Mouse (Mus musculus) forebrain, embryonic 10.5 days (tissue): Measurements from ENCODE around the gene Kat2b. TPM values are rescaled to one million over a fixed set of nuclear protein-coding genes. Genes with fewer than 3 reads are reported as not detected.
"Not testable (repeated sequence)": the region's sequence is repeated elsewhere in the genome, so short reads cannot be mapped to it uniquely, and the experiment has no call there.

Experiments
- DNase-seq: peaks from one replicate; pipeline ENCODE4 v3.0.0-alpha.2; 2017; ENCODE audit warnings: low spot score; ENCODE audit errors: extremely low spot score
- H3K27ac ChIP-seq: fragments of 300-500 bp; sonication (generic); 2 replicates; pipeline ENCODE4 v1.5.1; 2016; ENCODE audit warnings: mild to moderate bottlenecking
- H3K27me3 ChIP-seq: fragments of 300-500 bp; sonication (generic); 2 replicates; pipeline ENCODE4 v1.6.1; 2016; ENCODE audit warnings: mild to moderate bottlenecking; ENCODE audit not compliant: poor library complexity, severe bottlenecking
- H3K36me3 ChIP-seq: fragments of 300-500 bp; sonication (generic); replicated peaks from 2 replicates; pipeline ENCODE4 v1.6.1; 2016; ENCODE audit warnings: mild to moderate bottlenecking, moderate library complexity
- H3K4me1 ChIP-seq: fragments of 300-500 bp; sonication (generic); 2 replicates; pipeline ENCODE4 v1.6.1; 2016
- H3K4me3 ChIP-seq: fragments of 300-500 bp; sonication (generic); 2 replicates; pipeline ENCODE4 v1.5.1; 2016; ENCODE audit warnings: mild to moderate bottlenecking, moderate library complexity
- H3K9me3 ChIP-seq: fragments of 300-500 bp; sonication (generic); 2 replicates; pipeline ENCODE4 v1.6.1; 2016; ENCODE audit warnings: mild to moderate bottlenecking, moderate library complexity
- WGBS: fragments of 180-500 bp; shearing (Covaris S2); methylation state at CpG from one replicate; pipeline ENCODE4 v1.1.7; 2016; 5-methylcytosine and 5-hydroxymethylcytosine counted together
- polyA plus RNA-seq: library from polyadenylated mRNA; unstranded; fragments of >200 nt; fragmentation: Nextera tagmentation; extraction: Ambion mirVana; gene quantifications from 2 replicates; pipeline ENCODE4 v1.2.1, GENCODE M21; 2016

The Kat2b gene
- polyA plus RNA-seq, 1 experiment from 2014 or later: 2.8 TPM

DNA sequence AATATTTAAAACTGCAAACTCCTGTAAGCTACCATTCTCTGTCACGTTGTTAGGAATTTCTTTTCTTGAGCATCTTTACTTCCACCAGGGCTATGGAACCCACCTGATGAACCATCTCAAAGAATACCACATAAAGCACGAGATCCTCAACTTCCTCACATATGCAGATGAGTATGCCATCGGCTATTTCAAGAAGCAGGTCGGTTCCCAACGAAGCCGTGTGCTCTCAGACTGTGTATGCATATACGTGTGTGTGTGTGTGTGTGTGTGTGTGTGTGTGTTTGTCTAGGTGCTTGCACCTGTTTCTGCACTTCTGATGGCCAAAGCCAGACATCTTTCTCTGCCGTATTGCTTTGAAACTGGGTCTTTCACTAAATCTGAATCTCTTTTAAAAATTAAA, 92.6 kb downstream of the Kat2b start:
- Histone ChIP-seq H3K4me1 (0 out of 2 replicates have a peak, but pooled peaks cover 4% of the 10 kb centered on the region), H3K27ac (no peak overlapping the region), H3K4me3 (no peak overlapping the region), H3K27me3 (no peaks in the 10 kb centered on the region), H3K9me3 (no peaks in the 10 kb centered on the region), H3K36me3 (peaks cover 18% of the 10 kb centered on the region)
- no peak for DNase-seq
- WGBS: 90% methylated on average over 8 of the region's 8 CpGs

- DNase-seq: no peak
- 86% methylated on average over 4 of the region's 4 CpGs for WGBS
- no peaks in the 10 kb centered on the region for H3K27me3 ChIP-seq
- H3K4me1 ChIP-seq: peaks cover 5% of the 10 kb centered on the region; the same call in 1 of the 2 replicates
- no peak overlapping the region for H3K27ac ChIP-seq
- no peaks in the 10 kb centered on the region for H3K9me3 ChIP-seq
- H3K4me3 ChIP-seq: no peak overlapping the region
- H3K36me3 ChIP-seq: peaks cover 13% of the 10 kb centered on the region
These were observed 93.1 kb downstream of the Kat2b start for GRCm38 (mm10) chr17:53659738-53660137.

DNA sequence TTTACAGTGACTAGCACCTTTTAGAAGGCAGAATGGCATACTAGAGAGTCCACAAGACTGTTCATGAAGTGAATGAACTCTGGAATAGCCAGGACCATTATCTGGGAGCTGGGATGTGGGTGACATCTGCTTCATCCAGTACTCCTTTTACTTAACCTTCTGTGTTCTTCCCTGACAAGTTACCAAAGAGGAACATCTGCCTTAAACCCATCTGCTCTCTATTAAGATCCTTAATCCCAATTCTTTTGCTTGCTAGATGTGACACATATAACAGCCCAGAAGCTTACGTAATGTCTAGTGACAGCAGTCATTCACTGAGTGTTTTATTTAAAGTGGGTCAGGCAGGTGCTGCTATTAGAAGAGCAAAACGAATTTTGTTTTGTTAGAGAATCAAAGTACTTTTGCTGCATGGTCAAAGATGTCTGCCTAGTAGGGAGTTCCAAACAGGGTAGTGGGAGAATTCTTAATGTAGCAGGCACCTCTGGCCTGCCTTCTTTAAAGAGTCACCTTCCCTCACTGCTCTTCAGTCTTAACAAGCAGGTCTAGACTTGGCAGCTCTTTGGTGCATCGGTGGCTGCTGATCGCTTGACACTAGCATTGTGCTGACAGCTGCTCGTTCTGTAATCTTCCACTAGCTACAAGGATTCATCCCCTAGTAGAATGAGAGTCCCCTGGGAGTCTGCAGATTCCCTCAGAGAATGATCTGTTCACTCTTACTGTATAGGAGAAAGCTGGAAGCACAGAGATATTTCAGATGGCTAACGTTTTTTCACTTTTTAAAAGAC, 94.6 kb downstream of the Kat2b start:
- Histone ChIP-seq H3K27ac (no peak overlapping the region), H3K4me1 (peaks cover 8% of the 10 kb centered on the region; the same call in 1 of the 2 replicates), H3K36me3 (peaks cover 13% of the 10 kb centered on the region), H3K4me3 (no peak overlapping the region), H3K9me3 (no peaks in the 10 kb centered on the region), H3K27me3 (no peaks in the 10 kb centered on the region)
- 86% methylated on average over 6 of the region's 6 CpGs for WGBS
- DNase-seq: no peak

GRCm38 (mm10) chr17:53664267-53664666, 97.6 kb downstream of the Kat2b start:
- peaks cover 4% of the 10 kb centered on the region; the same call in 1 of the 2 replicates for H3K4me1 ChIP-seq
- no peaks in the 10 kb centered on the region for H3K9me3 ChIP-seq
- H3K27ac ChIP-seq: no peak overlapping the region
- no peak for DNase-seq
- no peaks in the 10 kb centered on the region for H3K27me3 ChIP-seq
- 90% methylated on average over 3 of the region's 3 CpGs for WGBS
- peaks cover 31% of the 10 kb centered on the region for H3K36me3 ChIP-seq
- no peak overlapping the region for H3K4me3 ChIP-seq

- 56% methylated on average over 2 of the region's 2 CpGs for WGBS
- Histone ChIP-seq H3K9me3 (no peaks in the 10 kb centered on the region), H3K36me3 (peaks cover 34% of the 10 kb centered on the region), H3K27me3 (no peaks in the 10 kb centered on the region), H3K27ac (no peak overlapping the region), H3K4me1 (peaks cover 4% of the 10 kb centered on the region; the same call in 1 of the 2 replicates), H3K4me3 (no peak overlapping the region)
- no peak for DNase-seq
These were observed 98.2 kb downstream of the Kat2b start for GRCm38 (mm10) chr17:53664703-53665382.

DNA sequence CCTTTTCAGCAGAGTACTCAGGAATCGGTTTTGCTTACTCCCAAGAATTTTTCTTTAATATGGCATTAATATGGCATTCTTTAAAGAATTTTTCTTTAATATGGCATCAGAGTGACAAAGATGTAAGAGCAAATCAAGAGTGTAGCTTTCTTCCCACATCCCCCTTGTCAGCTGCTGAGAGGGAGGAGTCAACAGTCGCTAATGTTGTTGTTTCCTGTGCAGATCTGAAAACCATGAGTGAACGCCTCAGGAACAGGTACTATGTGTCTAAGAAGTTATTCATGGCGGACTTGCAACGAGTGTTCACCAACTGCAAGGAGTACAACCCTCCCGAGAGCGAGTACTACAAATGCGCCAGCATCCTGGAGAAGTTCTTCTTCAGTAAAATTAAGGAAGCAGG, 103.8 kb downstream of the Kat2b start:
- no peak overlapping the region for H3K4me3 ChIP-seq
- no peaks in the 10 kb centered on the region for H3K9me3 ChIP-seq
- DNase-seq: no peak
- peaks cover 74% of the 10 kb centered on the region for H3K36me3 ChIP-seq
- WGBS: 94% methylated on average over 8 of the region's 8 CpGs
- no peaks in the 10 kb centered on the region for H3K27me3 ChIP-seq
- H3K4me1 ChIP-seq: no peaks in the 10 kb centered on the region
- H3K27ac ChIP-seq: no peak overlapping the region

GRCm38 (mm10) chr17:53678716-53679115, 112.1 kb downstream of the Kat2b start:
- peaks cover 98% of the 10 kb centered on the region for H3K36me3 ChIP-seq
- H3K27me3 ChIP-seq: no peaks in the 10 kb centered on the region
- DNase-seq: no peak
- H3K27ac ChIP-seq: no peak overlapping the region
- H3K9me3 ChIP-seq: no peaks in the 10 kb centered on the region
- no peak overlapping the region for H3K4me3 ChIP-seq
- 90% methylated on average over 8 of the region's 8 CpGs for WGBS
- no peaks in the 10 kb centered on the region for H3K4me1 ChIP-seq

DNA sequence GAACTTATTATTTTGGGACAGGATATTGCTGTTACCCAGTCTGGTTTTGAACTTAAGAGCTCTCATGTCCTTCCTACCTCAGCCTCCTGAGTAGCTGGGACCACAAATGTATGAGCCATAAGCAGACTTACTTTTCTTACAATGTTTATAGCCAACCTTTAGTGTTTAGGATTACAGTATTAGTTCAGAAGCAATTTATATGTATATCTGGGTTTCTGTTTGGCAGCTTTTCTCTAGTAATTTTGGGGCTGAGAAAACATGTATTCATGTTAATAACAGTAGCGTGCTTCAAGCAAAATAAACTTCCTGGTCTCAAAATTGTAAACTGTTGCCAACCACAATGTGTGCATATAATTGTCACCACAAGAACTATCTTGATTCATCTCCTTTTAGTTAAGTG, 121.7 kb downstream of the Kat2b start:
- H3K4me3 ChIP-seq: peak overlapping the region; percentile 71
- no peak for DNase-seq
- peak overlapping the region; percentile 97 for H3K27ac ChIP-seq
- H3K9me3 ChIP-seq: no peaks in the 10 kb centered on the region
- WGBS: 23% methylated on average over 1 of the region's 1 CpGs
- H3K36me3 ChIP-seq: peaks cover 41% of the 10 kb centered on the region
- H3K27me3 ChIP-seq: no peaks in the 10 kb centered on the region
- H3K4me1 ChIP-seq: peaks cover 21% of the 10 kb centered on the region

DNA sequence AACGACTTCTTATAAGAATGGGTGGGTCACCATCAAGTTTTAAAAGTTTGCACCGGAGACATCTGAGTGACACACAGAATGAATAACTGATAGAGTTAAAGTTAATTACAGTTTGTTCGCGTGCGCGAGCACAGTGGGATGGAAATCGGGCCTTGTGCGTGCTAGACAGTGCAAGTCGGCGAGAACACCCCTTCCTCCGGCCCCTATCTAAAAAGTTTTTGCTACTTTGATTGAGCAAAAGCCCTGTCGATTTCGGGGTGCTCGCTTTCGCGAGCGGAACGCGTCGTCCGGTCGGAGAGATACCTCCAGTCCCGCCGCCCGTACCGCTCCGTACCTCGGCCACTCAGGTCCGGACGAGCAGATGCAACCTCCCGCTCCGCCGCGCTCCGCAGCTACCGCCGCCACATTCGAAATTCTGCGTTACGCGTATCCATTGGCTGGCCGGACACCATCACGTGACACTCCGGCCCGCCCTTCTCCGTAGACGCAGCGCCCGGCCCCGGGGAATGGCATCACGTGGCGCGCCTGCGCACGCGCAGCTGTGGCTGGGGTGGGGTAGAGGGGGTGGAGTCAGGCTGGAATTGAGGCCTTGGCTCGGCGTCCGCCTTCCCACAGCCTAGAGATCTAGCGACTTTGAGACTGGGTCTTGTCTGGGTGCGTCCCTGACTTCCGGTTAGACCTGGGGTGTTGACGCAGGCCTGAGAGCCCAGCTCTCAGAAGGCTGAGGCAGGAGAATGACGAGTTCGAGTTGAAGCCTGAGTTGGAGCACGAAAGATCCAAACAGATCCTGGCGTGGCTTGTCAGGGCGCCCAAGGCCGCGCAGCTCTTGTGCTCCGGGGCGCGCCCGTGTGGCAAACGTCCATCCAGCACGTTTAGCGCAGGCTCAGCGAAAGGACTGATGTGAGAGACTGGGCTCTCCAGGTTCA, 122.5 kb downstream of the Kat2b start, which contains the start of gene Sgo1:
Gene Sgo1 (minus strand): TSS at position 457 of the 926 bp plus-strand sequence.
- peak; percentile 99 for DNase-seq
- peaks cover 21% of the 10 kb centered on the region for H3K4me1 ChIP-seq
- peak within 1 kb of the TSS; percentile 97 for H3K27ac ChIP-seq
- no peaks in the 10 kb centered on the region for H3K27me3 ChIP-seq
- H3K36me3 ChIP-seq: peaks cover 33% of the 10 kb centered on the region
- H3K9me3 ChIP-seq: no peaks in the 10 kb centered on the region
- H3K4me3 ChIP-seq: peak within 1 kb of the TSS; percentile 71
- WGBS: under 1% methylated on average over 78 of the region's 78 CpGs

- 30% methylated on average over 7 of the region's 7 CpGs for WGBS
- H3K27ac ChIP-seq: peak overlapping the region; percentile 97
- H3K4me3 ChIP-seq: peak overlapping the region; percentile 71
- DNase-seq: no peak
- no peaks in the 10 kb centered on the region for H3K27me3 ChIP-seq
- H3K9me3 ChIP-seq: no peaks in the 10 kb centered on the region
- peaks cover 25% of the 10 kb centered on the region for H3K36me3 ChIP-seq
- H3K4me1 ChIP-seq: peaks cover 21% of the 10 kb centered on the region
These were observed 123.3 kb downstream of the Kat2b start for GRCm38 (mm10) chr17:53689946-53690345.

DNA sequence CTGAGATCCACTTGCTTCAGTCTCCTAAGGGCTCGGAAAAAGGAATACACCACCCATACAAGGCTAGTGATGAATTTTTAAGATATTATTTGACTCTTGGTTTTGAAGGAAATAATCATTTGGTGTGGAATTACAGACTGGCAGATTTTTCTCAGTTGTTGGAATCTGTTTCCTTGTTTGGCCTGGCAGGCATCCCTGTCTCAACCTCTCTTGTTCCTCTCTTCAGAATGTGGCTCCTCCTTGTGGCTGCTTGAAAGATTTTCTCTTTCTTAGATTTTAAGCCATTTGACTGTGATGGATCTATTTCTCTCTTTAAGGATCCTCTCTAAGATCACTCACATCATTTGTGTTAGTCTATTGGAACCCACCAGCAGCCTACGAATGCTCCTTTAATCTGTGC, 127.4 kb downstream of the Kat2b start:
- H3K27me3 ChIP-seq: no peaks in the 10 kb centered on the region
- H3K4me3 ChIP-seq: no peak overlapping the region
- 80% methylated on average over 2 of the region's 2 CpGs for WGBS
- no peaks in the 10 kb centered on the region for H3K9me3 ChIP-seq
- no peak overlapping the region for H3K27ac ChIP-seq
- H3K36me3 ChIP-seq: no peaks in the 10 kb centered on the region
- no peak for DNase-seq
- peaks cover 8% of the 10 kb centered on the region for H3K4me1 ChIP-seq

DNA sequence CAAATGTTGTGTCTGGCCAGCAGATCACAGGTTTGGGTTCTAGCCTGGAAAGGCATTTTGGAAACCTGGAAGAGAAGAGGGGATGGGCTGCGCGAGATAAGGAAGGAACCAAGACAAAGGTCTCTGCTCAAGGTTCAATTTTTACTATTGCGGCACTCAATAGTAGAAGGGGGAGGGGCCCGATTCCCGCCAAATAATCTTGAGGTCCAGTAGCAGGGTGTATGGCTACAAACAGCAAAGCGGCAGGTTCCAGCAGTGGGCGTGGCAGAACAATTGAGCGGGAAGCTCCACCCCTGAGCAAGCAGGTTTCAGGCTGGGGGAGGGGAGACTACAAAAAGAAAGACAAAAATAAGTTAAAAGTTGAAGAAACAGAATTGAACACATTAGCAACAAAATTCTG, 130.9 kb downstream of the Kat2b start:
- not testable (repeated sequence) for H3K9me3 ChIP-seq, H3K36me3 ChIP-seq, H3K27me3 ChIP-seq, H3K4me3 ChIP-seq, H3K27ac ChIP-seq, DNase-seq, H3K4me1 ChIP-seq
- 90% methylated on average over 8 of the region's 8 CpGs for WGBS
